Mouse (Mus musculus) embryonic facial prominence, embryonic 13.5 days (tissue): ENCODE results near the gene Slc39a12. TPM values are rescaled to one million over a fixed set of nuclear protein-coding genes. Genes with fewer than 3 reads are reported as not detected.

Experiments
- ATAC-seq: fragments of 200-750 bp; cut with Nextera tagmentation; 2 replicates; pipeline ENCODE4 v1.8.0; 2017; ENCODE audit warnings: low read depth; ENCODE audit not compliant: insufficient number of reproducible peaks, insufficient read depth, low FRiP score, low TSS enrichment
- H3K27ac ChIP-seq: fragments of 300-500 bp; sonication (generic); 2 replicates; pipeline ENCODE4 v1.5.1; 2015; ENCODE audit warnings: moderate library complexity, mild to moderate bottlenecking, inconsistent platforms
- H3K27me3 ChIP-seq: fragments of 300-500 bp; sonication (generic); 2 replicates; pipeline ENCODE4 v1.6.1; 2015; ENCODE audit warnings: mild to moderate bottlenecking, inconsistent platforms
- H3K36me3 ChIP-seq: fragments of 300-500 bp; sonication (generic); 2 replicates; pipeline ENCODE4 v1.6.1; 2015; ENCODE audit warnings: mild to moderate bottlenecking, inconsistent platforms
- H3K4me1 ChIP-seq: fragments of 300-500 bp; sonication (generic); 2 replicates; pipeline ENCODE4 v1.6.1; 2015; ENCODE audit warnings: inconsistent platforms
- H3K4me2 ChIP-seq: fragments of 300-500 bp; sonication (generic); 2 replicates; pipeline ENCODE4 v1.6.1; 2015; ENCODE audit warnings: moderate library complexity, mild to moderate bottlenecking, inconsistent platforms
- H3K4me3 ChIP-seq: fragments of 300-500 bp; sonication (generic); 2 replicates; pipeline ENCODE4 v1.5.1; 2015; ENCODE audit warnings: mild to moderate bottlenecking, inconsistent platforms
- H3K9ac ChIP-seq: fragments of 300-500 bp; sonication (generic); 2 replicates; pipeline ENCODE4 v1.6.1; 2015; ENCODE audit warnings: mild to moderate bottlenecking, inconsistent platforms
- H3K9me3 ChIP-seq: fragments of 300-500 bp; sonication (generic); 2 replicates; pipeline ENCODE4 v1.6.1; 2016; ENCODE audit warnings: inconsistent platforms
- WGBS: fragments of 180-500 bp; shearing (Covaris S2); methylation state at CpG from one replicate; pipeline ENCODE4 v1.1.7; 2015; ENCODE audit warnings: mixed read lengths; 5-methylcytosine and 5-hydroxymethylcytosine counted together
- polyA plus RNA-seq: library from polyadenylated mRNA; unstranded; fragments of >200 nt; fragmentation: Nextera tagmentation; extraction: Ambion mirVana; gene quantifications from 2 replicates; pipeline ENCODE4 v1.2.1, GENCODE M21; 2015

Slc39a12 gene
- 0.10 TPM in 1 of 2 replicates, not detected in the other for polyA plus RNA-seq

GRCm38 (mm10) chr2:14388162-14388561, at the start of gene Slc39a12:
TSS of gene Slc39a12 (plus strand) at chr2:14388316.
- H3K27me3 ChIP-seq: no peaks in the 10 kb centered on the region
- H3K36me3 ChIP-seq: no peaks in the 10 kb centered on the region
- H3K9me3 ChIP-seq: no peaks in the 10 kb centered on the region
- no peaks in the 10 kb centered on the region for H3K4me1 ChIP-seq
- no peak within 1 kb of the TSS for H3K4me2 ChIP-seq
- no peak within 1 kb of the TSS for H3K27ac ChIP-seq
- no peak within 1 kb of the TSS for H3K4me3 ChIP-seq
- WGBS: 38% methylated on average over 5 of the region's 5 CpGs
- no peak for ATAC-seq
- no peak within 1 kb of the TSS for H3K9ac ChIP-seq

GRCm38 (mm10) chr2:14341652-14342308, 46.3 kb upstream of the Slc39a12 start:
- no peaks in the 10 kb centered on the region for H3K9me3 ChIP-seq
- no peak for ATAC-seq
- H3K27ac ChIP-seq: no peak overlapping the region
- no peaks in the 10 kb centered on the region for H3K4me1 ChIP-seq
- no peak overlapping the region for H3K4me2 ChIP-seq
- H3K36me3 ChIP-seq: no peaks in the 10 kb centered on the region
- H3K27me3 ChIP-seq: no peaks in the 10 kb centered on the region
- H3K4me3 ChIP-seq: no peak overlapping the region
- H3K9ac ChIP-seq: no peak overlapping the region
- 66% methylated on average over 14 of the region's 14 CpGs for WGBS

DNA sequence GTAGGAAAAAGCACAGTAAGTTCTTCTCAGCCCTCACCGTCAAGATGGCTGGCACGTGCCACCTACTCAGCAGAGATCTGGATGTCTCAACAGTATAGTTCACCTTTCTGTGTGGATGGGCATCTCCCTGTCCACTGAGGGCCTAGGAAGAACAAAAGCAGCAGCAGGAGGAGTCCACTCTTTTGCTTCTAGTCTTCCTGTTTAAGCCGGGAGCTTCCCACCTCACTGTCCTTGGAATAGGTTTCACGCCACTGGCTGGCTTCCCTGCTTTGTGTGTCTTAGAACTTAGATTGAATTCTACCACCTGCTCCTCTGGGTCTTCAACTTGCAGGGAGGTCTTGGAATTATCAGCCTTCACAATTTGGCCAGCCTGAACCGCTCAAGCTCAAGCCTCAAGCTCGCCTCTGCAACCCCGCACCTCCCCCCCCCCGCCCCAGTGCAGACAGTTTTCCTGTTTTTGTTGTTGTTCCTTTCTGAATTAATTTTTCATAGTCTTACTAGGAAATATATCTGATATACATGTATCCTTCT, 45.7 kb upstream of the Slc39a12 start:
- Histone ChIP-seq H3K4me1 (no peaks in the 10 kb centered on the region), H3K9me3 (no peaks in the 10 kb centered on the region), H3K4me3 (no peak overlapping the region), H3K4me2 (no peak overlapping the region), H3K9ac (no peak overlapping the region), H3K27ac (no peak overlapping the region), H3K27me3 (no peaks in the 10 kb centered on the region), H3K36me3 (no peaks in the 10 kb centered on the region)
- ATAC-seq: no peak
- 89% methylated on average over 8 of the region's 8 CpGs for WGBS

DNA sequence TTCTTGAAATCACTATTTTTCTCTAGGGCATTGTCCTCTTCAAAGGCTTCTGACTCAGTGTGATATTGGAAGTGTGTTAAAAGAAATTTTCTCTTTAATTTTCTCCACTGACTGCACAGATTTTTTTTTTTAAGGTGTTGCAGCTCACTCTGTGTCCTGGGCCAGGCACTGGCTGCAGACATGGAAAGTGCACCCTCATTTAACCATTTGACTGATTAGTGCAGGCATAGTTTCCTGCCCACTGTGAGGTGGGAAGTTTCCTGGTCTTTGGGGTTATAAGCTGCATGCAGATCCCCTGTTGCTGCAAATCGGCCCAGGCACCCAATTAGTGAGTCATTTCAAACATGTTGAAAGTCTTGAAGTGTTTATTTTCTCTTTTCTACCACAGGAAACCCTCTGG, 740 bp downstream of the Slc39a12 start:
- Histone ChIP-seq H3K27ac (no peak overlapping the region), H3K9ac (no peak overlapping the region), H3K36me3 (no peaks in the 10 kb centered on the region), H3K9me3 (no peaks in the 10 kb centered on the region), H3K4me2 (no peak overlapping the region), H3K4me1 (no peaks in the 10 kb centered on the region), H3K4me3 (no peak overlapping the region), H3K27me3 (no peaks in the 10 kb centered on the region)
- 59% methylated on average over 1 of the region's 1 CpGs for WGBS
- ATAC-seq: no peak

- H3K4me1 ChIP-seq: no peaks in the 10 kb centered on the region
- no peak overlapping the region for H3K4me3 ChIP-seq
- H3K9me3 ChIP-seq: no peaks in the 10 kb centered on the region
- H3K4me2 ChIP-seq: no peak overlapping the region
- no peaks in the 10 kb centered on the region for H3K36me3 ChIP-seq
- no peak overlapping the region for H3K9ac ChIP-seq
- H3K27ac ChIP-seq: no peak overlapping the region
- no peak for ATAC-seq
- WGBS: 84% methylated on average over 1 of the region's 1 CpGs
- no peaks in the 10 kb centered on the region for H3K27me3 ChIP-seq
Measured at GRCm38 (mm10) chr2:14390900-14391299, 2.8 kb downstream of the Slc39a12 start.

- Histone ChIP-seq H3K27me3 (no peaks in the 10 kb centered on the region), H3K36me3 (no peaks in the 10 kb centered on the region), H3K27ac (no peak overlapping the region), H3K9me3 (no peaks in the 10 kb centered on the region), H3K4me3 (no peak overlapping the region), H3K4me2 (no peak overlapping the region), H3K4me1 (no peaks in the 10 kb centered on the region), H3K9ac (no peak overlapping the region)
- no peak for ATAC-seq
Measured at GRCm38 (mm10) chr2:14403000-14403399, 14.9 kb downstream of the Slc39a12 start.

DNA sequence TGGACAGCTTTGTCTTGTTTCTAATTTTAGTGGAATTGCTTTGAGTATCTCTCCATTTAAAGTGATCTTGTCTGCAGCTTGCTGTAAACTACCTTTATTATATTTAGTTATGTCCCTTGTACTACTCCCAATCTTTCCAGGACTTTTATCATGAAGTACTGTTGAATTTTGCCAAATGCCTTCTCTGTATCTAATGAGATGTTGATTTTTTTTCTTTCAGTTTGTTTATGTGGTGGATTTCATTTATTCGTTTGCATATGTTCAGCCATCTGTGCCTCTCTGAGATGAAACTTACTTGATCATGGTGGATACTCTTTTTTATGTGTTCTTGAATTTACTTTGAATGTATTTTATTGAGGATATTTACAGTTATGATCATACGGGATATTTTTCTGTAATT, 40.9 kb downstream of the Slc39a12 start:
- 70% methylated on average over 2 of the region's 2 CpGs for WGBS
- Histone ChIP-seq H3K4me2 (no peak overlapping the region), H3K4me3 (no peak overlapping the region), H3K27ac (no peak overlapping the region), H3K36me3 (no peaks in the 10 kb centered on the region), H3K4me1 (no peaks in the 10 kb centered on the region), H3K9me3 (no peaks in the 10 kb centered on the region), H3K9ac (no peak overlapping the region), H3K27me3 (no peaks in the 10 kb centered on the region)
- no peak for ATAC-seq

GRCm38 (mm10) chr2:14447322-14447721, 59.2 kb downstream of the Slc39a12 start:
- Histone ChIP-seq H3K4me2 (no peak overlapping the region), H3K27me3 (no peaks in the 10 kb centered on the region), H3K27ac (no peak overlapping the region), H3K9ac (no peak overlapping the region), H3K36me3 (no peaks in the 10 kb centered on the region), H3K4me3 (no peak overlapping the region), H3K4me1 (no peaks in the 10 kb centered on the region), H3K9me3 (no peaks in the 10 kb centered on the region)
- 53% methylated on average over 1 of the region's 1 CpGs for WGBS
- no peak for ATAC-seq

GRCm38 (mm10) chr2:14450866-14451265, 62.8 kb downstream of the Slc39a12 start:
- Histone ChIP-seq H3K27ac (no peak overlapping the region), H3K9me3 (no peaks in the 10 kb centered on the region), H3K36me3 (no peaks in the 10 kb centered on the region), H3K4me2 (no peak overlapping the region), H3K4me3 (no peak overlapping the region), H3K27me3 (no peaks in the 10 kb centered on the region), H3K4me1 (peaks cover 7% of the 10 kb centered on the region; the same call in 1 of the 2 replicates), H3K9ac (no peak overlapping the region)
- no peak for ATAC-seq

DNA sequence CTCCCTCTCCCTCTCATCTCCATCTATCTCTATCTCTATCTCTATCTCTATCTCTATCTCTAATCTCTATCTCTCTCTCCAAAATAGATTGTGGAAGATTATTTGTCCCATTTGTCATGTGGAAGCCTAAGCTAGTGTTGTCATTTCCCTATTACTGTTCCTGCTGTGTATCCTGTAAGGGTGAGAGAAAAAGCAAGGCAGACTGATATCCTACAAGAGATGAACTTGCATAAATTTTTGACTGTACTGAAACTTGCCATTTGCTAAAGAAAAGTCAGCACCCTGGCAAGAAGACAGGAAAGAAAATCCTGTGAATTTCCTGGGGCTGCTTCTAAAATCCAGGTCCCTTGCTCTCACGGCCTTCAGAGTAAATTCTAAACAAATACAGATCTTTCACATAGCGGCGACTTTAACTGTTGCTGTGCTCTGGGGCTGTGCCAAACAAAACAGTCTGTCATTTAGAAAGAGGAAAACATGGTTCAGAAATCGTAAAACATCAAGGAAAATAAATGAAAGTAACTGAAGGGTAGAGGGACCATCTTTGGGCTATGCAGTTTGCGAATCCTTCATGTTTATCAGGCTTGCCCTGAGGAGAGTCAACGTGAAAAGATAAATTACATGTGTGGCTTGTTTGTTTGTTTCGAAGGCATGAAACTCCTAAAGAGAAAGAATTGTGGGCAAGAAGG, 67.0 kb downstream of the Slc39a12 start:
- Histone ChIP-seq H3K36me3 (no peaks in the 10 kb centered on the region), H3K9me3 (no peaks in the 10 kb centered on the region), H3K4me3 (no peak overlapping the region), H3K4me1 (peaks cover 7% of the 10 kb centered on the region; the same call in 1 of the 2 replicates), H3K27ac (no peak overlapping the region), H3K4me2 (no peak overlapping the region), H3K9ac (no peak overlapping the region), H3K27me3 (no peaks in the 10 kb centered on the region)
- WGBS: 53% methylated on average over 7 of the region's 7 CpGs
- ATAC-seq: no peak

- Histone ChIP-seq H3K27me3 (no peaks in the 10 kb centered on the region), H3K36me3 (no peaks in the 10 kb centered on the region), H3K4me1 (no peaks in the 10 kb centered on the region), H3K9ac (no peak overlapping the region), H3K4me2 (no peak overlapping the region), H3K27ac (no peak overlapping the region), H3K9me3 (no peaks in the 10 kb centered on the region), H3K4me3 (no peak overlapping the region)
- ATAC-seq: no peak
- WGBS: 43% methylated on average over 1 of the region's 1 CpGs
Measured at GRCm38 (mm10) chr2:14464438-14464837, 76.3 kb downstream of the Slc39a12 start.

GRCm38 (mm10) chr2:14494132-14494531, 106.0 kb downstream of the Slc39a12 start:
- Histone ChIP-seq H3K27me3 (no peaks in the 10 kb centered on the region), H3K36me3 (no peaks in the 10 kb centered on the region), H3K4me3 (no peak overlapping the region), H3K4me2 (no peak overlapping the region), H3K9ac (no peak overlapping the region), H3K4me1 (no peaks in the 10 kb centered on the region), H3K27ac (no peak overlapping the region), H3K9me3 (no peaks in the 10 kb centered on the region)
- WGBS: 65% methylated on average over 5 of the region's 5 CpGs
- ATAC-seq: no peak
